Mouse (Mus musculus): ENCODE results near the gene Cyp11a1.

Cyp11a1 gene

GRCm38 (mm10) chr9:57968166-57968771 is 37.9 kb upstream of the Cyp11a1 start:
- no peak for TF ChIP-seq GATA4 (IDR thresholded peaks at IDR 0.05; ENCODE audit: insufficient replicate concordance, low read length)

- TF ChIP-seq GATA4 (IDR thresholded peaks at IDR 0.05; ENCODE audit: insufficient replicate concordance, low read length), result no peak
Observed at GRCm38 (mm10) chr9:57968783-57969542, 37.2 kb upstream of the Cyp11a1 start.

GRCm38 (mm10) chr9:57969736-57970495 is 36.3 kb upstream of the Cyp11a1 start:
- TF ChIP-seq GATA4 (IDR thresholded peaks at IDR 0.05; ENCODE audit: insufficient replicate concordance, low read length), result no peak

- TF ChIP-seq GATA4 (IDR thresholded peaks at IDR 0.05; ENCODE audit: insufficient replicate concordance, low read length), result no peak
Observed at GRCm38 (mm10) chr9:57971413-57971812, 34.8 kb upstream of the Cyp11a1 start.

GRCm38 (mm10) chr9:57972141-57972591 is 34.0 kb upstream of the Cyp11a1 start:
- TF ChIP-seq GATA4 (IDR thresholded peaks at IDR 0.05; ENCODE audit: insufficient replicate concordance, low read length), result no peak

GRCm38 (mm10) chr9:57972776-57973439 is 33.3 kb upstream of the Cyp11a1 start:
- no peak for TF ChIP-seq GATA4 (IDR thresholded peaks at IDR 0.05; ENCODE audit: insufficient replicate concordance, low read length)

- no peak for TF ChIP-seq GATA4 (IDR thresholded peaks at IDR 0.05; ENCODE audit: insufficient replicate concordance, low read length)
Observed at GRCm38 (mm10) chr9:57973440-57974066, 32.7 kb upstream of the Cyp11a1 start.

GRCm38 (mm10) chr9:57974221-57974620 is 32.0 kb upstream of the Cyp11a1 start:
- TF ChIP-seq GATA4 (IDR thresholded peaks at IDR 0.05; ENCODE audit: insufficient replicate concordance, low read length), result no peak

GRCm38 (mm10) chr9:57975200-57975821 is 30.9 kb upstream of the Cyp11a1 start:
- TF ChIP-seq GATA4 (IDR thresholded peaks at IDR 0.05; ENCODE audit: insufficient replicate concordance, low read length), result no peak

- TF ChIP-seq GATA4 (IDR thresholded peaks at IDR 0.05; ENCODE audit: insufficient replicate concordance, low read length), result no peak
Observed at GRCm38 (mm10) chr9:57978025-57978424, 28.2 kb upstream of the Cyp11a1 start.

- no peak for TF ChIP-seq GATA4 (IDR thresholded peaks at IDR 0.05; ENCODE audit: insufficient replicate concordance, low read length)
Observed at GRCm38 (mm10) chr9:57978858-57979257, 27.4 kb upstream of the Cyp11a1 start.

DNA sequence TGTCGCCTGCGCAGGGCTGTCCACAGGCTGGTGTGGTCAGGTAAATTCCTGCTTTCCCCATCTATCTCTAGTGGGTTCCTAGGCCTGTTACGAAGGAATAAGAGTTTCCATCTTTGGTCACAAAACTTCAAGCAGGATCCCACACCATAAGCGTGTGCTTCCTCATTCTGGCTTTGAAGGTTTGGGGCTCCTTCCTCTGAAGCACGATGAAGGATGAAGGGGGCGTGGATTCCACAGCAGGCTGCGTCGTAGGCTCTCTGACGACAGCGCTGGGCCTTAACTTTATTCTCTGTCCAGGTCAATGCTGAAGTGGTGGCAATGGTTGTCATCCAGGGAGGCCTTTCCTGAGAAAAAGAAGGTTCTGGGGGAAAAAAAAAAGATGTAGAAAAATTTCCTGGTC is 25.6 kb upstream of the Cyp11a1 start:
- TF ChIP-seq GATA4 (IDR thresholded peaks at IDR 0.05; ENCODE audit: insufficient replicate concordance, low read length), result no peak

DNA sequence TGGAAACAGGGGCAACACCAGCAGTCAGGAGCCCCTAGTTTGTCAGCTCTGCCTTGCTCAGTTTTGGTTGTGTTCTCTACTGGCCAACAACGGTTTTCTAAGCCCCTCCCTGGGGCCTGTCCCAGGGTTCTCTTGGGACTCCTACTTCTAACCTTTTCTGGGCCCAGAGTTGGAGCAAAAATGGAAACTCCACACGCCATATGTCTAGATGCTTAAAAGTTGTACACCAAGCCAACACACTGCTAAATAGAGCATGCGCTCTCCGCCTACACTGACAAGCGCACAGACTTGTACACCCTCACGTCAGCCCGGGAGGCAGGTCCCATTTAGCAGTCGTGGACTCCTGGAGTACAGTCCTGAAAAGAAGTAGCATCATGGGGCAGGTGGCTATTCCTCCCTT is 20.9 kb upstream of the Cyp11a1 start:
- no peak for TF ChIP-seq GATA4 (IDR thresholded peaks at IDR 0.05; ENCODE audit: insufficient replicate concordance, low read length)

DNA sequence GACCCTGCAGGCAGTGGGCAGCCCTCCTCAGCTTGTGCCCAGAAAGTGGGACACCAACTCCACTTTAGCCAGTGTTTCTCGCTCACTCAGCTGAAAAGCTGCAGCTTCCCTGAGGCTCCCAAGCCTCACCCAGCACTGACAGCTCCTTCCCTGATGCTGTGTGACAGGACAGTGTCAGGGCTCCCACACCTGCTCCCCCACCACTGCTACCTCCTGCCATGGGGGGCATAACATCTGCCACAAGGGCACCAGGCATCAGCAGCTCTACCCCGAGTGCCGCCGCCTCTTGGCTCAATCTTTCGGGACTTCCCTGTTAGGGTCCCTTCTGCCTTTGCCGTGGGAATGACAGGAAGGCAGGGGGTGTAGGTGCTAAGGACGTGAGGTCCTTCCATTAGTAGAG is 19.9 kb upstream of the Cyp11a1 start:
- TF ChIP-seq GATA4 (IDR thresholded peaks at IDR 0.05; ENCODE audit: insufficient replicate concordance, low read length), result no peak
